Mouse (Mus musculus) embryo, embryonic 10.5 days (tissue): ENCODE measurements around the gene Olfr1279.
"Not testable (repeated sequence)": the region's sequence is repeated elsewhere in the genome, so short reads cannot be mapped to it uniquely, and the experiment has no call there.

Experiments
- DNase-seq: peaks from one replicate; pipeline ENCODE4 v3.0.0-alpha.2; 2015; ENCODE audit warnings: low spot score

Olfr1279 gene

DNA sequence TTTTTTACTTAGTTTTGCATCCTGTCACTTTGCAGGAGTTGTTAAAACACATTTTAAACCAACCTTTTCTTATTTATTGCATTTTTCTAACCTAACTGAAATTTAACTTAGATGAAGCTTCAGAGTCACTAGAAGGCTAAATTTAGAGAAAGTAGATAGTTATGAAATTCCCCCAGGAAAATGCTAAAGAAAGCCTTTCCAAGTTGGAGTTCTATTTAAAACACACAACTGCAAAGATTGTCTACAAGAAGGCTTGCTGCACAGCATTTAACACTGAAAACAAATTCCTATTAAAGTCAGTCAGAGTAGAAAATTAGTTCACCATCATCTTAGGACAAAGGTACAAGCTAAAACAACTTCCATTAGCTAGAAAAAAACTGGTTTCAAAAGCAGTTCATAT is at the start of gene Olfr1279:
Olfr1279 (plus strand) TSS at position 262 of the 400 bp plus-strand sequence.
- DNase-seq, result no peak

GRCm38 (mm10) chr2:111254216-111254615 is 46.2 kb upstream of the Olfr1279 start, which contains the start of gene Olfr1276:
TSS of gene Olfr1276 (plus strand) at chr2:111254516.
- no peak for DNase-seq

- no peak for DNase-seq
Observed at GRCm38 (mm10) chr2:111274006-111274405, 26.4 kb upstream of the Olfr1279 start, which contains the start of gene Olfr1277. TSS of gene Olfr1277 (minus strand) at chr2:111274106.

GRCm38 (mm10) chr2:111289836-111290235 is 10.6 kb upstream of the Olfr1279 start, which contains the start of gene Olfr1278:
TSS of gene Olfr1278 (plus strand) at chr2:111290136.
- no peak for DNase-seq

GRCm38 (mm10) chr2:111298541-111298940 is 1.9 kb upstream of the Olfr1279 start:
- no peak for DNase-seq

DNA sequence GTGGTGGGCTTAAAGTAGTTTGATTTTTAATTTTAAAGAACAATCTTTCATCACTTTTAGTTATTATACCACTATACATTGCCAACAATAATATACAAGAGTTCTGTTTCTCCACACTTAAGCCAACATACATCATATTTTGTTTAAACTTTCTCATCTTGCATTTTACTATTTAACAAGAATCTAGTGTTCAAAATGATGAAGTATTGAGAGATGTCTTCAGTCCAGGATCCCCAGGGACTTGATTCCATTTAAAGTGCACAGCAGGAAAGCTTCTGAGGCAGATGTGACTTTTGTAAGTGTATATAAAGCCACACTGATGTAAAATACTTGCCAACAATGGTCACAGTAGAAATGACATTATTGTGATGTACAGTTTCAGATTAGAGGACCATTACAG is 13.3 kb downstream of the Olfr1279 start, which contains the start of gene Olfr1280:
Olfr1280 (plus strand) TSS at position 301 of the 400 bp plus-strand sequence.
- no peak for DNase-seq

- DNase-seq, result no peak
Observed at GRCm38 (mm10) chr2:111326220-111326619, 25.8 kb downstream of the Olfr1279 start, which contains the start of gene Olfr1281. TSS of gene Olfr1281 (plus strand) at chr2:111326520.

GRCm38 (mm10) chr2:111333721-111334120 is 33.3 kb downstream of the Olfr1279 start:
- not testable (repeated sequence) for DNase-seq

GRCm38 (mm10) chr2:111335976-111336375 is 35.5 kb downstream of the Olfr1279 start, which contains the start of gene Olfr1282:
TSS of gene Olfr1282 (minus strand) at chr2:111336076.
- DNase-seq, result no peak
